Mouse (Mus musculus): Measurements from ENCODE around the gene Tmem145. TPM values are rescaled to one million over a fixed set of nuclear protein-coding genes. Genes with fewer than 3 reads are reported as not detected.
"Not testable (repeated sequence)": the region's sequence is repeated elsewhere in the genome, so short reads cannot be mapped to it uniquely, and the experiment has no call there.

Tmem145 gene
- total RNA-seq, 2 experiments from 2014 or later = 23.0 to 25.0 TPM

GRCm38 (mm10) chr7:25317446-25317999, 11.6 kb downstream of the Tmem145 start:
- DNase-seq (ENCODE audit: low spot score in 2 of 2) = no peak

DNA sequence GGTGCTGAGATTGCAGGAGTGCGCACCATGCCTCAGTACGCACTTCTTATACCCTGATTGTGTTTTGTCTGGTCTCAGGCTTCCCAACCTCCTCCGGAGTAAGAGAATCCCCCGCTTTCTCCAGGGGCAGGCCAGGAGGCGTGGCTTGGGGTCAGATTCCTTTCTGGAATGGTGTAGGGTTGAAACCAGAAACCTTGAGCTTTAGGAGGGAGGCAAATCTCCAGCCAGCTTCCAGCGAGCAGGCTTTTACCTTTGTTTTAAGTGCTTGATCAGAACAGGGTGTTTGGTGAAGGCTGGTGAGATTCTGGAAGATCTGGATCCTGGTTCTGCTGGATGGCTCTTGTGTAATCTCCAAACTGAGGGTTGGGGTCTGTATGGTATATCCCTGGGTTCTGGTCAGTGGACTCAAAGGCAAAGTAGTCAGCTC, 16.2 kb downstream of the Tmem145 start:
- DNase-seq (ENCODE audit: low spot score in 2 of 2) = no peak

DNA sequence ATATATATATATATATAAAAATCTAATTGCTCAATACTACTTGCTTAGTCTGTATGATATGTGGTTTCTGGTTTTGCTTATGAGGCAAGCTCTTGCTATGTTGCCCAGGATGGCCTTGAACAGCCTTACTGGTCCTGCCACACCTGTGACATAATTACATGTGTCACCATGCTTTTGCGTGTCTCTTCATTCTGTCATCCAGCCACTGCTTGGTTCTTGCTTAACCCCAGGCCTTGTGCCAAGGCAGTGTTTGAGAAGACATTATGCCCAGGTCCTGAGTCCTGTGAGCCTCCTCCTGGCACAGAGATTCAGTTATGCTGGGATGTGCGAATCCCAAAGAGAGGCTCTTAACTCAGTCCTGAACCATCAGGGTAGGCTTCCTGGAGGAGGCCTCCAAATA, 17.3 kb downstream of the Tmem145 start:
- no peak for DNase-seq (ENCODE audit: low spot score in 2 of 2)

DNA sequence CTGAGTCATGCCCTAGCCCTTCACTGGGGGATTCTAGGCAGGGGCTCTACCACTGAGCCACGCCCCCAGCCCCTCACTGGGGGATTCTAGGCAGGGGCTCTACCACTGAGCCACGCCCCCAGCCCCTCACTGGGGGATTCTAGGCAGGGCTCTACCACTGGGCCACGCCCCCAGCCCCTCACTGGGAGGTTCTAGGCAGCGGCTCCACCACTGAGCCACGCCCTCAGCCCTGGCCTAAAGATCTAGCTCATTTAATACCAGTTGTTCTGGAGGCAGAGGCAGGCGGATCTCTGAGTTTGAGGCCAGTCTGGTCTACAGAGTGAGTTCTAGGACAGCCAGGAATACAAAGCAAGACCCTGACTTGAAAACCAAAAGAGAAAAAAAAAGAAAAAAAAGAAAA, 19.5 kb downstream of the Tmem145 start:
- not testable (repeated sequence) for DNase-seq (ENCODE audit: low spot score in 2 of 2)

DNA sequence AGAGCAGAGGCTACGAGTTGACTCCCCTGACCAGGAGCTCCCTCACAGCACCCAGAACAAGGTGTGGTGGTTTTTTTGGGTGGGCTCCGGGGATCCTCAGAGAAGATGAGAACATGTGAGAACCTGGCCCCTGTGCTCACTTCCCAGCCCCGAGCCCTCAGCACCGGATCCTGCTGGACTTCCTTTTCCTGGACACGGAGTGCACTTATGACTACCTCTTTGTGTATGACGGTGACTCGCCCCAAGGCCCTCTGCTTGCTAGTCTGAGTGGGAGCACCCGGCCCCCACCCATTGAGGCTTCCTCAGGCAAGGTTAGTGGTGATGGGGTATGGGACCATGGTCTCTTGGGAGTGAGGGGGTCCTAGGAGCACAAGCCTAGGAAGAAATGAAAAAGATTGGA, 20.3 kb downstream of the Tmem145 start:
- DNase-seq (ENCODE audit: low spot score in 2 of 2) = no peak

DNA sequence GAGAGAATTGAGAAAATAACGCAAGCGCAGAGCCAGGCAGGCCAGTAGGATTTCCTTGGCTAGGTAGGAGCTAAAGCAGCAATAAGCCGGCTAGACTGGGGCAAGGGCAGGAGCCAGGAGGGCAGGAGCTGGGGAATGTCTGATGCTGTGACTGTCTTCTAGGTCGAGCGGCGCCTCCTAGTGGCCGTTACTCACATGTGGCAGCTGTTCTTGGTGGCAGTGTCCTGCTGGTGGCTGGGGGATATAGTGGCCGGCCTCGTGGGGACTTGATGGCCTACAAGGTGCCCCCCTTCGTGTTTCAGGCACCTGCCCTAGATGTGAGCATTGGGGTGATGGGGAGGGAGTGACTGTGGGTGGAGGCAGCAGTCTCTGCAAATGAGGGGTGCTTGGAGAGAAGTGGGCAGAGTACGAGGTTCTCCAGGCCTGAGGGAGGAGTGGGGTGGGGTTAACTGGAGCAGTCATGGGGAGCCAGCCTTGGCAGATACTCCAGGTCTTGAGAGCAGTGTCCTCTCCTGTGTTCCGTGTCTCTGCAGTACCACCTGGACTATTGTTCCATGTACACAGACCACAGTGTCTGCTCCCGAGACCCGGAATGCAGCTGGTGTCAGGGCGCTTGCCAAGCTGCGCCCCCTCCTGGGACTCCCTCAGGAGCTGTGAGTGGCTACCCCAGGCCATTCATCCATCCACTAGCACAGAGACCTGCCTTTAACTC, 27.8 kb downstream of the Tmem145 start:
- DNase-seq (ENCODE audit: low spot score in 2 of 2) = peak in 1 of 2 experiments; percentile 77

- DNase-seq (ENCODE audit: low spot score in 2 of 2) = no peak
These were observed 28.6 kb downstream of the Tmem145 start for GRCm38 (mm10) chr7:25334472-25334871.

DNA sequence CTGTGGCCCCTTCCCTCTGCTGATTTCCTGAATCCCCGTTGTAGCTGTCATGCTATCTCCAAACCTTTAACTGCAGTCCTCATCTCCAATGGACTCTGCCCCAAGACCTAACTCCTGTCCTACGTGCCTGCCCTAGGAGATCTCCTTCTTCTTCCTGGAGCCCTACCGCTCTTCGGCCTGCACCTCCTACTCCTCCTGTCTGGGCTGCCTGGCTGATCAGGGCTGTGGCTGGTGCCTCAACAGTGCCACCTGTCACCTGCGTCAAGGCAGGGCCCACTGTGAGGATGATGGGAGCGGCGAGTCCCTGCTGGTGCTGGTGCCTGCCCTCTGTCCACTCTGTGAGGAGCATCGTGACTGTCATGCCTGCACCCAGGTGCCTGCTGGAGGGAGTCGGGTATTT, 33.4 kb downstream of the Tmem145 start:
- no peak for DNase-seq (ENCODE audit: low spot score in 2 of 2)

DNA sequence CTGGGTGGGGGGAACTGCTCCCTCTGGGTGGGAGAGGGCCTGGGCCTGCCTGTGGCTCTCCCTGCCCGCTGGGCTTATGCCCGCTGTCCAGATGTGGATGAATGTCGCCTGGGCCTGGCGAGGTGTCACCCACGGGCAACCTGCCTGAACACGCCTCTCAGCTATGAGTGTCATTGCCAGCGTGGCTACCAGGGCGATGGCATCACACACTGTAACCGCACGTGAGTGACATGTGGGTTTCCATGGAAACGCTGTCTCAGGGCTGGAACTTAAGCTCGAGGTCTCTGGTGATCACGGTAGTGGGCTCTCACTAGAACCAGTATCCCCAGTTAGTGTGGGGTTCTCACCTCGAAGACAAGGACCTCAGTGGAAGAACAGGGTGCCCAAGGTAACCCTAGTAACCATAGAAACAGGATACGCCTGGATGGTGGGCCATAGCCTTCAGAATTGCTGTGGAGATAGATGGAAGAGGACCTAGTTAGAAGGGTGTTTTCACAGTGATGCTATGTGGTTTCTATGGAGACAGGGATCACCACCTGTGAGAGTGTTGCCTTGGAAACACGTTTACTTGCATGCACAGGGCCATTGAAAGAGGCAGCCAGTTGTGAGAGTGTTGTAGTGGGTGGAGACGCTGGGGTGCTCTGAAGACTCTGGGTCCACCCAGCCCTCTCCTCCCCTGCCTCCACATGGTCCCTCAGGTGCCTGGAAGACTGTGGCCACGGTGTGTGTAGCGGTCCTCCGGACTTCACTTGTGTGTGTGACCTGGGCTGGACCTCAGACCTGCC, 35.3 kb downstream of the Tmem145 start:
- peak; percentile 28 to 66 for DNase-seq (ENCODE audit: low spot score in 2 of 2)

GRCm38 (mm10) chr7:25348861-25349260, 43.0 kb downstream of the Tmem145 start:
- no peak for DNase-seq (ENCODE audit: low spot score in 2 of 2)

DNA sequence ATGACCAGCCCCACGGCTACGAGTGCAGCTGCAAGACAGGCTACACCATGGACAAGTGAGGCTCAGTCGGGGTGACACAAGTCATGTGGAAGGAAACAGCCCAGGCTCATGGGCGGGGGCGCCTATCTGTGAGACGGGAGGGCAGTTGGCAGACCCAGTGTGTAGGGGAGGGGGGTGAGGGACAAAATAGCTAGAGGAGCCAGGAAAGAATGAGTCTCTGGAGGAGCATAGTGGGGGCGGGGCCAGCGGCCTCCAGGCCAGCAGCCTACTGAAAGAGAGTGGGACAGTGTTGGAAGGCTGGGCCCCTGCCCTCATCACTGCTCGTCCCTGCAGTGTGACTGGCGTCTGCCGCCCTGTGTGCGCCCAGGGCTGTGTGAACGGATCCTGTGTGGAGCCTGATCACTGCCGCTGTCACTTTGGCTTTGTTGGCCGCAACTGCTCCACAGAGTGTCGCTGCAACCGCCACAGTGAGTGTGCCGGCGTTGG, 52.9 kb downstream of the Tmem145 start:
- DNase-seq (ENCODE audit: low spot score in 2 of 2) = no peak

GRCm38 (mm10) chr7:25363151-25363550, 57.2 kb downstream of the Tmem145 start:
- DNase-seq (ENCODE audit: low spot score in 2 of 2) = no peak

DNA sequence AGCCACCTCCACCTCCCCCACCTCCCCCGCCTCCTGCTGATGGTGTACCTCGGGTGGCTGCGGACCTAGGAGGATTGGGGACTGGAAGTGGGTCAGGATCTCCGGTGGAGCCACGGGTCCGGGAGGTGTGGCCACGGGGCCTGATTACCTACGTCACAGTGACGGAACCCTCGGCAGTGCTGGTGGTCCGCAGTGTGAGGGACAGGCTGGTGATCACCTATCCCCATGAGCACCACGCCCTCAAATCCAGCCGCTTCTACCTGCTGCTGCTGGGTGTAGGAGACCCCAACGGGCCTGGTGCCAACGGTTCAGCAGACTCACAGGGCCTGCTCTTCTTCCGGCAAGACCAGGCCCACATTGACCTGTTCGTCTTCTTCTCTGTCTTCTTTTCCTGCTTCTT, 57.7 kb downstream of the Tmem145 start:
- no peak for DNase-seq (ENCODE audit: low spot score in 2 of 2)

Other genes with a start within 250 kb of the Tmem145 start
- 100 to 1,000 TPM; 213 to 225 TPM for gene Grik5, start 233.8 kb upstream of the Tmem145 start, total RNA-seq (2021)
- gene Zfp574, start 233.5 kb upstream of the Tmem145 start, total RNA-seq (2021) = 10 to 100 TPM; 30.9 to 33.2 TPM
- gene Pou2f2, start 126.4 kb upstream of the Tmem145 start, total RNA-seq (2021) = 1 to 10 TPM; 6.9 to 8.1 TPM
- 10 to 100 TPM; 26.8 to 29.9 TPM for gene Dedd2, start 85.5 kb upstream of the Tmem145 start, total RNA-seq (2021)
- gene Zfp526, start 84.7 kb upstream of the Tmem145 start, total RNA-seq (2021) = 10 to 100 TPM; 12.6 to 12.7 TPM
- gene Gsk3a, start 68.3 kb upstream of the Tmem145 start, total RNA-seq (2021) = 100 to 1,000 TPM; 208 to 221 TPM
- gene Erf, start 55.3 kb upstream of the Tmem145 start, total RNA-seq (2021) = 10 to 100 TPM; 43.1 to 46.3 TPM
- 100 to 1,000 TPM; 198 to 203 TPM for gene Cic, start 38.4 kb upstream of the Tmem145 start, total RNA-seq (2021)
- gene Pafah1b3, start 8.1 kb upstream of the Tmem145 start, total RNA-seq (2021) = 10 to 100 TPM; 19.3 to 27.7 TPM
- not detected for gene Prr19, start 4.7 kb upstream of the Tmem145 start, total RNA-seq (2021)
- gene Megf8, start 11.1 kb downstream of the Tmem145 start, total RNA-seq (2021) = 10 to 100 TPM; 99.1 to 99.9 TPM
- gene Cnfn, start 63.6 kb downstream of the Tmem145 start, total RNA-seq (2021) = not detected
- 10 to 100 TPM in 1 of 2 experiments, 1 to 10 TPM in 1; 9.4 to 11.0 TPM for gene Lipe, start 92.6 kb downstream of the Tmem145 start, total RNA-seq (2021)
- not detected for gene Cxcl17, start 106.8 kb downstream of the Tmem145 start, total RNA-seq (2021)
- 1 to 10 TPM; 3.2 to 3.8 TPM for gene Ceacam1, start 171.5 kb downstream of the Tmem145 start, total RNA-seq (2021)
- under 1 TPM; 0.72 to 0.99 TPM for gene Ceacam2, start 233.8 kb downstream of the Tmem145 start, total RNA-seq (2021)

Data from layer of hippocampus, adult 18-20 months (tissue).